Mouse (Mus musculus) neural tube, embryonic 12.5 days (tissue): Measurements from ENCODE around the gene Rhoa. TPM values are rescaled to one million over a fixed set of nuclear protein-coding genes. Genes with fewer than 3 reads are reported as not detected.
A peak's percentile ranks its signal among the peaks of the same experiment; 100 is the strongest.

Experiments used
- ATAC-seq: fragments of 200-750 bp; cut with Nextera tagmentation; 2 replicates; pipeline ENCODE4 v1.8.0; 2017; ENCODE audit warnings: low read depth, mild to moderate bottlenecking, moderate TSS enrichment, moderate library complexity; ENCODE audit not compliant: low FRiP score
- H3K27ac ChIP-seq: fragments of 300-500 bp; sonication (generic); 2 replicates; pipeline ENCODE4 v1.5.1; 2016
- H3K27me3 ChIP-seq: fragments of 300-500 bp; sonication (generic); replicated peaks from 2 replicates; pipeline ENCODE4 v1.6.1; 2016; ENCODE audit warnings: mild to moderate bottlenecking
- H3K36me3 ChIP-seq: fragments of 300-500 bp; sonication (generic); 2 replicates; pipeline ENCODE4 v1.6.1; 2016; ENCODE audit warnings: mild to moderate bottlenecking
- H3K4me1 ChIP-seq: fragments of 300-500 bp; sonication (generic); 2 replicates; pipeline ENCODE4 v1.6.1; 2016
- H3K4me2 ChIP-seq: fragments of 300-500 bp; sonication (generic); replicated peaks from 2 replicates; pipeline ENCODE4 v1.6.1; 2016; ENCODE audit warnings: mild to moderate bottlenecking
- H3K4me3 ChIP-seq: fragments of 300-500 bp; sonication (generic); 2 replicates; pipeline ENCODE4 v1.5.1; 2016
- H3K9ac ChIP-seq: fragments of 300-500 bp; sonication (generic); 2 replicates; pipeline ENCODE4 v1.6.1; 2016; ENCODE audit warnings: mild to moderate bottlenecking
- H3K9me3 ChIP-seq: fragments of 300-500 bp; sonication (generic); 2 replicates; pipeline ENCODE4 v1.6.1; 2016; ENCODE audit warnings: mild to moderate bottlenecking
- WGBS: fragments of 180-500 bp; shearing (Covaris S2); methylation state at CpG from one replicate; pipeline ENCODE4 v1.1.7; 2016; 5-methylcytosine and 5-hydroxymethylcytosine counted together
- polyA plus RNA-seq: library from polyadenylated mRNA; unstranded; fragments of >200 nt; fragmentation: Nextera tagmentation; extraction: Ambion mirVana; gene quantifications from 2 replicates; pipeline ENCODE4 v1.2.1, GENCODE M21; 2016

Gene Rhoa
- polyA plus RNA-seq, 1 experiment from 2014 or later = 313 TPM

DNA sequence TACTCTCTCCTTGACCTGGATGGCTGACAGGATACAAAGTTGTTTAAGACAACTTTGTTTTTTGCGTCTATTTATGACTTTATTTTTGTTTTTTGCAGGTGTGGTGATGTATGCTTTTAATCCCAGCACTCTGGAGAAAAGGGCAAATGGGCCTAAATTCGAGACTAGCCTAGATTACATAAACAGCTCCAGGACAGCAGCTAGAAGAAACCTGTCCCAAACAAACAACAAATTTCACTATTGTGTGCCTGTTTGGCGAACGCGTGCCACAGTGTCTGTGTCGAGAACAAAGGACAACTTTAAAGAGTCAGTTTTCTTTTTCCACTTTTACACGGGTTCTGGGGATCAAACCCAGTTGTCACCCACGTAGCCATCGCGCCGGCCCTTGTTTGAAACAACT, 41.1 kb downstream of the Rhoa start:
- H3K27ac ChIP-seq = peak overlapping the region; percentile 83
- H3K27me3 ChIP-seq = no peaks in the 10 kb centered on the region
- 6% methylated on average over 11 of the region's 11 CpGs for whole genome bisulfite sequencing
- ATAC-seq = no peak
- H3K4me3 ChIP-seq = peak overlapping the region; percentile 95
- H3K4me2 ChIP-seq = peak overlapping the region; percentile 73
- peaks cover 14% of the 10 kb centered on the region for H3K4me1 ChIP-seq
- H3K9me3 ChIP-seq = no peaks in the 10 kb centered on the region
- peak overlapping the region; percentile 92 for H3K9ac ChIP-seq
- H3K36me3 ChIP-seq = peaks cover 20% of the 10 kb centered on the region

DNA sequence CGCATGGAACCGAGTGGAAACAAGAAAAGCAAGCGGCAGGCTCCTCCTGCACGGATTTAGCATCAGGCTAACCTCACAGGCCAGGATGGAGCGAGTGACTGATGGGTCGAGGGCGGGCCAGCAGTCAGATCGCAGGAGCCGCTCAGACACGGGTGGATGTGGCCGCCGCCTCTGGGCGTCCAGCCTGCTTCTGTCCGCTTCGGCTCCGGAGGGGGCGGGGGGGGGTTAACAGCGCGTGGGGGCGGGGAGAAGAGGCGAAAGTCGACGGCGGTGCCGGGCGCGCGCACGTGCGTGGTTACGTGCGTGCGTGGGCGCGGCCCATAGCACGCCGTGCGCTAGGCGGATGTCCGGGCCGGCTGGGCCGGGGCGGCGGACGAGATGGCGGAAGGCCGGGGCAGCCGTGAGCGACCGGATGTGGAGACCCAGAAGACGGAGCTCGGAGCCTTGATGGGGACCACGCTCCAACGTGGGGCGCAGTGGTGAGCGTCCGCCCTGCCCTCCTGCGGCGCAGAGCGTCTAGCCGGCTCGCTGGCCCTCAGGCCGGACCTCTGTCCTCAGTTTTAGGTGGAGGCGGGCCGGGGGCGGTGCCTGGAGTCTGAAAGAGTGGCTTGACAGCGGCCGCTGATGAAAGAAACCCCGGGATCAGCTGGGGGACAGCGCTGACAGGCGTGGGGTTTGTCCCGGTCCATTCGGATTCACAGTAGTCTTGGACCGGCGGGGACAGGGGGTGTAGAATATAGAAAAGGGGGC, 41.8 kb downstream of the Rhoa start, which contains the start of gene Usp4:
Gene Usp4, plus strand, starts transcription at position 314 of the 750 bp plus-strand sequence.
- peaks cover 14% of the 10 kb centered on the region for H3K4me1 ChIP-seq
- peaks cover 27% of the 10 kb centered on the region for H3K36me3 ChIP-seq
- H3K9me3 ChIP-seq = no peaks in the 10 kb centered on the region
- peak within 1 kb of the TSS; percentile 92 for H3K9ac ChIP-seq
- no peaks in the 10 kb centered on the region for H3K27me3 ChIP-seq
- WGBS = under 1% methylated on average over 75 of the region's 75 CpGs
- H3K4me2 ChIP-seq = peak within 1 kb of the TSS; percentile 73
- peak within 1 kb of the TSS; percentile 83 for H3K27ac ChIP-seq
- ATAC-seq = peak; percentile 95
- H3K4me3 ChIP-seq = peak within 1 kb of the TSS; percentile 95

DNA sequence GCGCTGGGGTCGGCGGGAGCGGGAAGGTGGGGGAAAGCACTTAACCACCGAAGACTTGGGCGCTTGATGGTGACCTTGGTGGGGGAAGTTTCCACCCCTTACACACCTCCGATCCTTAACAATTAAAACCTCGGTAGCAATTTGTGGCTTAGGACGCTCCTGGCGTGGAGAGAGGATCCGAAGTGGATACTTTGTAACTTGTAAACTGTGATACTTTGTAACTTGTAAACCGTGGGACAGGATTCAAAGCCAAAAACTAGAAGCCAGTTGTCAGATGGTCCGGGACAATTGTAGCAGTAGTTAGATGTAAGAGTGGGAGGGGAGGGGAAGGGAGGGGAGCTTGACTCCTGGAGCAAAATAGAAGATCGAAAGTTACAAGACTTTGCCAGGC, 42.4 kb downstream of the Rhoa start:
- no peak for ATAC-seq
- H3K4me1 ChIP-seq = peaks cover 14% of the 10 kb centered on the region
- H3K9ac ChIP-seq = peak overlapping the region; percentile 92
- H3K36me3 ChIP-seq = peaks cover 32% of the 10 kb centered on the region
- H3K4me3 ChIP-seq = peak overlapping the region; percentile 95
- no peaks in the 10 kb centered on the region for H3K27me3 ChIP-seq
- peak overlapping the region; percentile 73 for H3K4me2 ChIP-seq
- 7% methylated on average over 14 of the region's 14 CpGs for WGBS
- H3K9me3 ChIP-seq = no peaks in the 10 kb centered on the region
- H3K27ac ChIP-seq = peak overlapping the region; percentile 83

DNA sequence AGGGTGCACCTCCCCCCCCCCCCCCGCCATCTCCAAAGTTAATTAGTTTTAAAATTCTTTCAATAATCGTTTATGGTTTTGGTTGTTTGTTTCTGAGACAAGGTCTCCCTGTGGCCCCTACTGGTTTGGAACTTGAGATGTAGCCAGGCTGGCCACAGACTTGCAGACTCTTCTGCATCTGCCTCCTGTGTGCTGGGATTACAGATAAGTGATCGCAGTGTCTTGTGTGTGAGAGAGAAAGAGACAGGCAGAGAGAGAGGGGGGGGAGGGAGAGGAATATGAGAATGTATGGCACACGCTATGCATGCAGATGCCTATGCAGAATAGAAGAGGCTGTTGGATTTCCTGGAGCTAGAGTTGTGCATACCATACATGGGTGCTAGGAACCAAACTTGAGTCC, 43.8 kb downstream of the Rhoa start:
- no peak for ATAC-seq
- Histone ChIP-seq H3K4me1 (peaks cover 14% of the 10 kb centered on the region), H3K36me3 (peaks cover 47% of the 10 kb centered on the region), H3K4me3 (no peak overlapping the region), H3K9ac (no peak overlapping the region), H3K27ac (no peak overlapping the region), H3K27me3 (no peaks in the 10 kb centered on the region), H3K9me3 (no peaks in the 10 kb centered on the region), H3K4me2 (peak overlapping the region; percentile 73; the same call in 1 of the 2 replicates)
- 91% methylated on average over 4 of the region's 4 CpGs for WGBS

GRCm38 (mm10) chr9:108378234-108378633, 72.3 kb downstream of the Rhoa start:
- Histone ChIP-seq H3K27me3 (no peaks in the 10 kb centered on the region), H3K9me3 (no peaks in the 10 kb centered on the region), H3K4me3 (no peak overlapping the region), H3K27ac (no peak overlapping the region), H3K36me3 (peaks cover 86% of the 10 kb centered on the region), H3K9ac (no peak overlapping the region), H3K4me1 (no peaks in the 10 kb centered on the region), H3K4me2 (no peak overlapping the region)
- no peak for ATAC-seq
- 96% methylated on average over 9 of the region's 9 CpGs for WGBS

DNA sequence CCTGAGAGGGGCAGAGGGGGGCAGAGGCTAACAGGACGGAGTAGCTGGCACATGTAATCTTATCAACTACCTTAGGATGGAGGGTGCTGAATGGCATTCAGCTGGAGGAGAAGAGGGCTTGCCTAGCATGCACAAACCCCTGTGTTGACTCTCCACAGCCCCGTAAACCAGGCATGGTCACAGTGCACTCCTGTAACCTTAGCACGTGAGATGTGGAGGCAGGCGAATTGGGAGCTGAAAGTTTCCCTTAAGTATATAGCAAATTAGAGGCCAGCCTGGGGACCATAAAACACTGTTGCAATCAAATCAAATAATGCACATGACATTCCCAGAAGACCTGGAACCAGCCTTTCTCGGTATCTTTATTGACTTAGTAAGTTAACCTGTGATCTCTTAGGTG, 72.8 kb downstream of the Rhoa start:
- no peak for ATAC-seq
- Histone ChIP-seq H3K9ac (no peak overlapping the region), H3K36me3 (peaks cover 86% of the 10 kb centered on the region)

GRCm38 (mm10) chr9:108379294-108379693, 73.4 kb downstream of the Rhoa start:
- H3K27me3 ChIP-seq = no peaks in the 10 kb centered on the region
- no peak overlapping the region for H3K4me3 ChIP-seq
- no peak overlapping the region for H3K27ac ChIP-seq
- no peaks in the 10 kb centered on the region for H3K4me1 ChIP-seq
- ATAC-seq = no peak
- no peak overlapping the region for H3K4me2 ChIP-seq
- H3K9ac ChIP-seq = no peak overlapping the region
- H3K36me3 ChIP-seq = peaks cover 86% of the 10 kb centered on the region
- WGBS = 93% methylated on average over 4 of the region's 4 CpGs
- no peaks in the 10 kb centered on the region for H3K9me3 ChIP-seq

More for the DNA sequence above, 72.8 kb downstream of the Rhoa start:
- Histone ChIP-seq H3K4me3 (no peak overlapping the region), H3K9me3 (no peaks in the 10 kb centered on the region), H3K27ac (no peak overlapping the region), H3K4me1 (no peaks in the 10 kb centered on the region), H3K4me2 (no peak overlapping the region), H3K27me3 (no peaks in the 10 kb centered on the region)
- 95% methylated on average over 5 of the region's 5 CpGs for WGBS

DNA sequence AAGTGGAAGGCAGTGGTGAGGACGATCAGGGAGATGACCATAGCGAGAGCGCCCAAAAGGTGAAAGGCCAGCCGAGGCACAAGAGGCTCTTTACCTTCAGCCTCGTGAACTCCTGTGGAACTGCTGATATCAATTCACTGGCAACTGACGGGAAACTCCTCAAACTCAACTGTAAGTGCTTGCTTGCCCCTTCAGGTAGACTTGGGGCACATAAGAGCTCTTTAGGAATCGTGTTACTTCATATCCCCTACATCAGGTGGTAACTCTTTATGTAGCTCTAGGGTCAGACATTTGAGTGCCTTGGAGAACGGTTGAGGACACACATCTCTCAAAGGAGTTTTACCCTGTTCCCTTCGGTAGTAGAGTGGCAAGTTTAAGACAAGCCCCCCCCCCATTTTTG, 75.5 kb downstream of the Rhoa start:
- H3K4me2 ChIP-seq = no peak overlapping the region
- no peaks in the 10 kb centered on the region for H3K27me3 ChIP-seq
- H3K9ac ChIP-seq = no peak overlapping the region
- ATAC-seq = no peak
- peaks cover 85% of the 10 kb centered on the region for H3K36me3 ChIP-seq
- no peak overlapping the region for H3K4me3 ChIP-seq
- H3K4me1 ChIP-seq = no peaks in the 10 kb centered on the region
- no peaks in the 10 kb centered on the region for H3K9me3 ChIP-seq
- no peak overlapping the region for H3K27ac ChIP-seq
- WGBS = 97% methylated on average over 9 of the region's 9 CpGs

DNA sequence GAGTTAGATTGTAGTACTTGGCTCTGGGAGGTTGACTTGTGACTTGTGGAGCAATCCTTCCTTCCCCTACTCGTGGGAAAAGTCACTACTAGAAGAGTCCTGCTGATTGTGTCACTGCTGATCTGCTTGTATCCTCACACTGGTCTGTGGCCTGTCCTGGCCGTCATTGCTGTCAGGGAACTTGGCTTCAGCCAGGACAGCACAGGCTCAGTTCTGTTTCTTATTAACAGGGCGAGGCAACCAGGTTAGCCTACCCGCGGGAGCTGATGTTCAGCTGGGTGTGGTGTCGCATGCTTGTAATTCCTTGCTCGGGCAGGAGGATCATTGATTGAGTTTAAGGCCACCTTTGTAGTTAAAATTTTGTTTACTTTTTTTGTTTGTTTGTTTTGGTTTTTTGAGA, 79.1 kb downstream of the Rhoa start:
- Histone ChIP-seq H3K4me3 (no peak overlapping the region), H3K27ac (no peak overlapping the region), H3K9me3 (no peaks in the 10 kb centered on the region), H3K4me2 (no peak overlapping the region), H3K36me3 (peaks cover 87% of the 10 kb centered on the region), H3K4me1 (no peaks in the 10 kb centered on the region), H3K9ac (no peak overlapping the region), H3K27me3 (no peaks in the 10 kb centered on the region)
- 86% methylated on average over 7 of the region's 7 CpGs for WGBS
- ATAC-seq = no peak

- no peak overlapping the region for H3K4me2 ChIP-seq
- WGBS = 92% methylated on average over 4 of the region's 4 CpGs
- H3K9me3 ChIP-seq = no peaks in the 10 kb centered on the region
- H3K27me3 ChIP-seq = no peaks in the 10 kb centered on the region
- H3K4me1 ChIP-seq = no peaks in the 10 kb centered on the region
- H3K27ac ChIP-seq = no peak overlapping the region
- ATAC-seq = no peak
- H3K9ac ChIP-seq = no peak overlapping the region
- H3K36me3 ChIP-seq = peaks cover 86% of the 10 kb centered on the region
- H3K4me3 ChIP-seq = no peak overlapping the region
These were observed 80.9 kb downstream of the Rhoa start for GRCm38 (mm10) chr9:108386816-108387215.

Other genes starting within 250 kb of the Rhoa start
- 0.44 and 0.46 TPM in 2 replicates for gene Mst1, start 225.7 kb upstream of the Rhoa start, polyA plus RNA-seq
- gene Rnf123, start 222.8 kb upstream of the Rhoa start, polyA plus RNA-seq = 43.5 and 43.8 TPM in 2 replicates
- gene Apeh, start 211.5 kb upstream of the Rhoa start, polyA plus RNA-seq = 57.6 and 63.4 TPM in 2 replicates
- gene Bsn, start 115.7 kb upstream of the Rhoa start, polyA plus RNA-seq = 5.3 and 6.5 TPM in 2 replicates
- gene Dag1, start 42.2 kb upstream of the Rhoa start, polyA plus RNA-seq = 55.6 and 63.4 TPM in 2 replicates
- 81.2 and 87.0 TPM in 2 replicates for gene Nicn1, start 15.7 kb upstream of the Rhoa start, polyA plus RNA-seq
- gene Amt, start 9.3 kb upstream of the Rhoa start, polyA plus RNA-seq = 18.9 and 24.8 TPM in 2 replicates
- gene Tcta, start within 50 bp of the Rhoa start, polyA plus RNA-seq = 44.3 and 47.5 TPM in 2 replicates
- gene Gpx1, start 32.8 kb downstream of the Rhoa start, polyA plus RNA-seq = 656 and 664 TPM in 2 replicates
- gene Usp4, start 41.7 kb downstream of the Rhoa start, polyA plus RNA-seq = 124 and 138 TPM in 2 replicates
- gene 1700102P08Rik, start 86.7 kb downstream of the Rhoa start, polyA plus RNA-seq = 1.3 and 1.7 TPM in 2 replicates
- 0.80 and 0.84 TPM in 2 replicates for gene Ccdc36, start 122.4 kb downstream of the Rhoa start, polyA plus RNA-seq
- not detected in 2 replicates for gene BC048562, start 130.4 kb downstream of the Rhoa start, polyA plus RNA-seq
- 44.8 and 49.4 TPM in 2 replicates for gene Ccdc71, start 154.4 kb downstream of the Rhoa start, polyA plus RNA-seq
- gene Klhdc8b, start 155.5 kb downstream of the Rhoa start, polyA plus RNA-seq = 51.1 and 63.4 TPM in 2 replicates
- 28.6 and 29.4 TPM in 2 replicates for gene Lamb2, start 173.6 kb downstream of the Rhoa start, polyA plus RNA-seq
- gene Usp19, start 184.5 kb downstream of the Rhoa start, polyA plus RNA-seq = 104 TPM in 2 replicates
- 86.9 and 89.9 TPM in 2 replicates for gene Qars, start 201.6 kb downstream of the Rhoa start, polyA plus RNA-seq
- gene Qrich1, start 210.7 kb downstream of the Rhoa start, polyA plus RNA-seq = 162 and 164 TPM in 2 replicates